Mouse (Mus musculus): ENCODE data around the gene Pklr.

DNA sequence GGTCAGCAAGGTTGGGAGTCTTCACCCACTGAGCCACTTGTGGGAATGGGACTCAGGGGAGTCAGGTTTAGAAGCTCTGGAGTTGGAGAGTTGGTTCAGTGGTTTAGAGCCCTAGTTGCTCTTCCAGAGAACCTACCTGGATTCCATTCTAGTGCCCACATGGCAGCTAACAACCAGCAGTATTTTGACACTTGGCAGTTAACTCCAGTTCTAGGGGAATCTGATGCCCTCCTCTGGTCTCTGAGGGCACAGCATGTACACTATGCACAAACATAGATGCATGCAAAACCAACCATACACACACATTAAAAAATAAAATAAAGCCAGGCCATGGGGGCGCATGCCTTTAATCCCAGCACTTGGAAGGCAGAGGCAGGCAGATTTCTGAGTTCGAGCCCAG lies 57.9 kb downstream of the Pklr start:
- TF ChIP-seq CTCF (IDR thresholded peaks at IDR 0.05; ENCODE audit: borderline replicate concordance, control insufficient read depth, extremely low read depth, insufficient read depth, low read length, poor library complexity) (no peak), POLR2A (IDR thresholded peaks at IDR 0.05; ENCODE audit: control insufficient read depth, extremely low read depth, insufficient read depth, low read length, poor library complexity) (no peak)

Measured in thymus, adult 2 months (tissue).